ENCODE assay signal across 25 mouse cellular contexts in the genomic region with DNA sequence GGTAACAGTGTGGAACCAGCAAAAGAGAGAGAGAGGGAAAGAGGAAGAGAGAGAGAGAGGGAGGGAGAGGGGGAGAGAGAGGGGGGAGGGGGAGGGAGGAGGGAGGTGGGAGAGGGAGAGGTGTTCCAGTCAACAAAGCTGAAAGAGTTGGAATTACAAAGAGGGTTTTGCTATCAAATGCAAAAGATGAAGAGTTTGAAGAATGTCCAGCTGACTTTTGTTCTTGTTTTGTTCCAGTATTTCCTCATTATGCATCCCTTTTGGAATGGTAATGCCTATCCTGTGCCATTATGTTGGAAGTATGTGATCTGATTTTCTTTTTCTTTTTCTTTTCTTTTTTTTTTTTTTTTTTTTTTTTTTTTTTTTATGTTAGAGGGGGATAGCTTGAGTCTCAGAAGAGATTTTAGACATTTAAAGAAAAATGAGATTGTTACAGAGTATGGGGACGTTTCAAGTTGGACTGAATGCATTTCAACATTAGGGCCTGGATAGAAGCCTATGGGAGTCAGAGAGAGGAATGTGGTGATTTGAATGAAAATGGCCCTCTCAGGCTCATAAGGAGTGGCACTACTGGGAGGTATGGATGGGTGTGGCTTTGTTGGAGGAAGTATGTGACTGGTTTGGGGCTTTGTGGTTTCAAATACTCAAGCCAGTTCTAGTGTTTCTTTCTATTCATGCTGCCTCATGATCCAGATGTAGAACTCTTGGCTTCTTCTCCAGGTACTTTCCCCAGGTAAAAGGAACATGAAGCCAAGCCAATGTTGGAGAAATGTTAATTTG.
A peak's percentile ranks its signal among the peaks of the same experiment; 100 is the strongest.
DNase-seq lines count a peak whose midpoint lies in the region; ATAC-seq and TF ChIP-seq lines count a peak whose summit lies in the region.
"Had no signal": no experiment of that assay in that cellular context is flagged by ENCODE, and none has a peak within 500 bp of the region (broad histone marks: within the 10 kb centered on the region; RNA-seq: fewer than 3 reads in every experiment).

No protein-coding gene starts in this region.

- H3K36me3 ChIP-seq in liver, postnatal 0 days (replicated peaks; ENCODE audit: insufficient read depth, low read length): no peaks in the 10 kb centered on the region
- H3K36me3 ChIP-seq: embryonic facial prominence, embryonic 13.5 days; embryonic facial prominence, embryonic 15.5 days; forebrain, embryonic 10.5 days; forebrain, embryonic 12.5 days; G1E had no signal

- no peak overlapping the region for H3K4me3 ChIP-seq in liver, postnatal 0 days (ENCODE audit: low read depth, low read length)
- H3K4me3 ChIP-seq: embryonic facial prominence, embryonic 13.5 days; embryonic facial prominence, embryonic 15.5 days; erythroblast, embryonic 14.5 days; forebrain, embryonic 10.5 days; forebrain, embryonic 12.5 days had no signal

- no peak for TF ChIP-seq CTCF in liver, postnatal 0 days (IDR thresholded peaks at IDR 0.05; ENCODE audit: low read depth)

- ATAC-seq in liver, postnatal 0 days: no peak
- ATAC-seq: forebrain, embryonic 14.5 days; forebrain, embryonic 16.5 days had no signal

- no peak overlapping the region for H3K27ac ChIP-seq in liver, postnatal 0 days (ENCODE audit: low read depth)
- H3K27ac ChIP-seq: embryonic facial prominence, embryonic 13.5 days; embryonic facial prominence, embryonic 15.5 days; forebrain, embryonic 10.5 days; forebrain, embryonic 12.5 days had no signal

- WGBS in liver, postnatal 0 days (ENCODE audit: insufficient replicate concordance): 50% methylated on average over 1 of the region's 1 CpGs

- H3K4me1 ChIP-seq in liver, postnatal 0 days (ENCODE audit: insufficient read depth): no peaks in the 10 kb centered on the region
- H3K4me1 ChIP-seq: embryonic facial prominence, embryonic 13.5 days; embryonic facial prominence, embryonic 15.5 days; forebrain, embryonic 10.5 days; forebrain, embryonic 12.5 days had no signal

- H3K27me3 ChIP-seq in liver, postnatal 0 days (ENCODE audit: insufficient read depth, low read length): no peaks in the 10 kb centered on the region
- H3K27me3 ChIP-seq: embryonic facial prominence, embryonic 13.5 days; embryonic facial prominence, embryonic 15.5 days; forebrain, embryonic 12.5 days had no signal

- DNase-seq in 3134 (ENCODE audit: extremely low read depth, insufficient read length, low spot score): peak; percentile 20
- DNase-seq in ES-CJ7 (ENCODE audit: low read depth, low spot score): peak; percentile 88
- peak; percentile 14 for DNase-seq in Muller cell, postnatal 12 days (ENCODE audit: inconsistent ontology term)
- peak; percentile 78 for DNase-seq in ZHBTc4 (ENCODE audit: low read depth, low spot score)
- no peak for DNase-seq in liver, postnatal 0 days
- no peak for DNase-seq in gastrocnemius, adult 18-20 months (ENCODE audit: low spot score)
- no peak for DNase-seq in adipocyte (ENCODE audit: low spot score)
- DNase-seq: adrenal gland, adult 2 months; adrenal gland, postnatal 10 days; adrenal gland, postnatal 25 days; cerebellum, adult 11 months; cerebellum, adult 18-20 months; cerebellum, adult 8-10 months; cerebellum, adult 9-11 months; cerebellum, postnatal 14 days; cerebellum, postnatal 36 days; embryo, embryonic 11 days had no signal

- H3K9me3 ChIP-seq in liver, postnatal 0 days (ENCODE audit: low read length): no peaks in the 10 kb centered on the region
- H3K9me3 ChIP-seq: embryonic facial prominence, embryonic 13.5 days; embryonic facial prominence, embryonic 15.5 days; forebrain, embryonic 10.5 days; forebrain, embryonic 12.5 days; G1E had no signal

- no peak for TF ChIP-seq EP300 in liver, postnatal 0 days (IDR thresholded peaks at IDR 0.05; ENCODE audit: low read depth)

- H3K4me2 ChIP-seq in liver, postnatal 0 days (ENCODE audit: low read depth, low read length): no peak overlapping the region
- H3K4me2 ChIP-seq: embryonic facial prominence, embryonic 13.5 days; embryonic facial prominence, embryonic 15.5 days; forebrain, embryonic 12.5 days had no signal

- H3K9ac ChIP-seq in liver, postnatal 0 days (replicated peaks): no peak overlapping the region
- H3K9ac ChIP-seq: embryonic facial prominence, embryonic 13.5 days; embryonic facial prominence, embryonic 15.5 days; forebrain, embryonic 12.5 days had no signal

Comparison
In these comparisons a context has a peak if more than half of its experiments do, and no peak if none do; other contexts are left out.
1. DNase-seq: peak in 3134 (single experiment), ES-CJ7 (single experiment), Muller cell, postnatal 12 days (single experiment) and ZHBTc4 (single experiment); none in liver, postnatal 0 days (single experiment), gastrocnemius, adult 18-20 months (single experiment) and adipocyte (single experiment).